Mouse (Mus musculus): ENCODE results near the gene Defb45. TPM values are rescaled to one million over a fixed set of nuclear protein-coding genes. Genes with fewer than 3 reads are reported as not detected.

Defb45 gene
- polyA plus RNA-seq, 1 experiment, result not detected

- Histone ChIP-seq H3K27ac (ENCODE audit: control insufficient read depth, insufficient read depth, low read depth, low read length, poor library complexity) (peak overlapping the region; percentile 67), H3K4me1 (ENCODE audit: control insufficient read depth, insufficient read depth, low read length) (no peaks in the 10 kb centered on the region; the same call in 1 of the 2 replicates), H3K4me3 (replicated peaks; ENCODE audit: control insufficient read depth, low read depth, low read length) (no peak overlapping the region)
- TF ChIP-seq CTCF (IDR thresholded peaks at IDR 0.05; ENCODE audit: control insufficient read depth, insufficient read depth, low read length) (no peak), POLR2A (IDR thresholded peaks at IDR 0.05; ENCODE audit: borderline replicate concordance, control insufficient read depth, low read depth, low read length) (no peak)
- 11% methylated on average over 9 of the region's 9 CpGs for WGBS
These were observed 21.4 kb upstream of the Defb45 start for GRCm38 (mm10) chr2:152620367-152621134.

GRCm38 (mm10) chr2:152617374-152617773, 18.2 kb upstream of the Defb45 start:
- TF ChIP-seq CTCF (IDR thresholded peaks at IDR 0.05; ENCODE audit: control insufficient read depth, insufficient read depth, low read length) (peak; percentile 42; the same call in 1 of the 2 replicates), POLR2A (IDR thresholded peaks at IDR 0.05; ENCODE audit: borderline replicate concordance, control insufficient read depth, low read depth, low read length) (no peak)
- Histone ChIP-seq H3K4me1 (ENCODE audit: control insufficient read depth, insufficient read depth, low read length) (no peaks in the 10 kb centered on the region; the same call in 1 of the 2 replicates), H3K4me3 (replicated peaks; ENCODE audit: control insufficient read depth, low read depth, low read length) (no peak overlapping the region), H3K27ac (ENCODE audit: control insufficient read depth, insufficient read depth, low read depth, low read length, poor library complexity) (no peak overlapping the region)
- 65% methylated on average over 5 of the region's 5 CpGs for WGBS

- WGBS, result 30% methylated on average over 6 of the region's 6 CpGs
These were observed 17.3 kb upstream of the Defb45 start for GRCm38 (mm10) chr2:152616470-152616869.

GRCm38 (mm10) chr2:152615563-152615962, 16.4 kb upstream of the Defb45 start:
- H3K4me3 ChIP-seq (replicated peaks; ENCODE audit: control insufficient read depth, low read depth, low read length), result no peak overlapping the region
- WGBS, result 17% methylated on average over 7 of the region's 7 CpGs
- no peak for TF ChIP-seq POLR2A (IDR thresholded peaks at IDR 0.05; ENCODE audit: borderline replicate concordance, control insufficient read depth, low read depth, low read length)
- peak; percentile 58 for TF ChIP-seq CTCF (IDR thresholded peaks at IDR 0.05; ENCODE audit: control insufficient read depth, insufficient read depth, low read length)
- H3K27ac ChIP-seq (ENCODE audit: control insufficient read depth, insufficient read depth, low read depth, low read length, poor library complexity), result no peak overlapping the region
- H3K4me1 ChIP-seq (ENCODE audit: control insufficient read depth, insufficient read depth, low read length), result no peaks in the 10 kb centered on the region; the same call in 1 of the 2 replicates

More at GRCm38 (mm10) chr2:152616470-152616869, 17.3 kb upstream of the Defb45 start:
- no peak overlapping the region for H3K27ac ChIP-seq (ENCODE audit: control insufficient read depth, insufficient read depth, low read depth, low read length, poor library complexity)
- no peak overlapping the region for H3K4me3 ChIP-seq (replicated peaks; ENCODE audit: control insufficient read depth, low read depth, low read length)
- no peaks in the 10 kb centered on the region; the same call in 1 of the 2 replicates for H3K4me1 ChIP-seq (ENCODE audit: control insufficient read depth, insufficient read depth, low read length)
- no peak for TF ChIP-seq POLR2A (IDR thresholded peaks at IDR 0.05; ENCODE audit: borderline replicate concordance, control insufficient read depth, low read depth, low read length)
- TF ChIP-seq CTCF (IDR thresholded peaks at IDR 0.05; ENCODE audit: control insufficient read depth, insufficient read depth, low read length), result no peak

- no peak overlapping the region for H3K27ac ChIP-seq (ENCODE audit: control insufficient read depth, insufficient read depth, low read depth, low read length, poor library complexity)
- no peak overlapping the region for H3K4me3 ChIP-seq (replicated peaks; ENCODE audit: control insufficient read depth, low read depth, low read length)
- no peak for TF ChIP-seq CTCF (IDR thresholded peaks at IDR 0.05; ENCODE audit: control insufficient read depth, insufficient read depth, low read length)
- no peak for TF ChIP-seq POLR2A (IDR thresholded peaks at IDR 0.05; ENCODE audit: borderline replicate concordance, control insufficient read depth, low read depth, low read length)
- H3K4me1 ChIP-seq (ENCODE audit: control insufficient read depth, insufficient read depth, low read length), result no peaks in the 10 kb centered on the region; the same call in 1 of the 2 replicates
- 70% methylated on average over 7 of the region's 8 CpGs for WGBS
These were observed 13.0 kb upstream of the Defb45 start for GRCm38 (mm10) chr2:152612193-152612592.

GRCm38 (mm10) chr2:152608719-152609118, 9.5 kb upstream of the Defb45 start:
- TF ChIP-seq POLR2A (IDR thresholded peaks at IDR 0.05; ENCODE audit: borderline replicate concordance, control insufficient read depth, low read depth, low read length) (no peak), CTCF (IDR thresholded peaks at IDR 0.05; ENCODE audit: control insufficient read depth, insufficient read depth, low read length) (no peak)
- Histone ChIP-seq H3K4me3 (replicated peaks; ENCODE audit: control insufficient read depth, low read depth, low read length) (no peak overlapping the region), H3K27ac (ENCODE audit: control insufficient read depth, insufficient read depth, low read depth, low read length, poor library complexity) (no peak overlapping the region), H3K4me1 (ENCODE audit: control insufficient read depth, insufficient read depth, low read length) (no peaks in the 10 kb centered on the region; the same call in 1 of the 2 replicates)
- WGBS, result 70% methylated on average over 1 of the region's 1 CpGs

GRCm38 (mm10) chr2:152607746-152608145, 8.5 kb upstream of the Defb45 start:
- no peak overlapping the region for H3K27ac ChIP-seq (ENCODE audit: control insufficient read depth, insufficient read depth, low read depth, low read length, poor library complexity)
- no peak overlapping the region for H3K4me3 ChIP-seq (replicated peaks; ENCODE audit: control insufficient read depth, low read depth, low read length)
- H3K4me1 ChIP-seq (ENCODE audit: control insufficient read depth, insufficient read depth, low read length), result no peaks in the 10 kb centered on the region; the same call in 1 of the 2 replicates
- 51% methylated on average over 6 of the region's 6 CpGs for WGBS
- no peak for TF ChIP-seq POLR2A (IDR thresholded peaks at IDR 0.05; ENCODE audit: borderline replicate concordance, control insufficient read depth, low read depth, low read length)
- TF ChIP-seq CTCF (IDR thresholded peaks at IDR 0.05; ENCODE audit: control insufficient read depth, insufficient read depth, low read length), result no peak

GRCm38 (mm10) chr2:152604057-152604456, 4.9 kb upstream of the Defb45 start, which contains the start of gene Defb36:
TSS of gene Defb36 (plus strand) at chr2:152604327.
- Histone ChIP-seq H3K4me3 (replicated peaks; ENCODE audit: control insufficient read depth, low read depth, low read length) (no peak within 1 kb of the TSS), H3K27ac (ENCODE audit: control insufficient read depth, insufficient read depth, low read depth, low read length, poor library complexity) (no peak within 1 kb of the TSS), H3K4me1 (ENCODE audit: control insufficient read depth, insufficient read depth, low read length) (no peaks in the 10 kb centered on the region)
- TF ChIP-seq CTCF (IDR thresholded peaks at IDR 0.05; ENCODE audit: control insufficient read depth, insufficient read depth, low read length) (peak; percentile 54; the same call in 1 of the 2 replicates), POLR2A (IDR thresholded peaks at IDR 0.05; ENCODE audit: borderline replicate concordance, control insufficient read depth, low read depth, low read length) (no peak)
- 71% methylated on average over 15 of the region's 15 CpGs for WGBS

All from bone marrow, adult 2 months (tissue).